Mouse (Mus musculus) adrenal gland, adult 18-20 months (tissue): ENCODE results near the gene Apobec2. TPM values are rescaled to one million over a fixed set of nuclear protein-coding genes. Genes with fewer than 3 reads are reported as not detected.
"Not testable (repeated sequence)": the region's sequence is repeated elsewhere in the genome, so short reads cannot be mapped to it uniquely, and the experiment has no call there.

ENCODE experiments used
- DNase-seq, 2 experiments: peaks; one replicate each; pipeline ENCODE4 v3.0.0; 2021 to 2022; ENCODE audit warnings: low spot score in 2 of 2
- long read RNA-seq, 2 experiments: library from polyadenylated mRNA; stranded (forward); transcript quantifications; one replicate each; pipeline ENCODE4 v2.0.0; 2021
- total RNA-seq, 2 experiments: library from RNA; stranded (reverse); gene quantifications; 1 replicate in 1 of 2; 2 replicates in 1 of 2; pipeline ENCODE4 v1.2.3; 2021

The Apobec2 gene
- total RNA-seq: 1 to 10 TPM; 1.5 to 2.0 TPM
- long read RNA-seq, experiment 1, partial matches to known transcripts: 1 of 2 reads
- long read RNA-seq, experiment 1, other reads (novel, unspliced or antisense): 0 of 2 reads
- long read RNA-seq, experiment 2, transcript Apobec2-201 (3 exons, 1,420 nt): major isoform, 5 of 8 reads
- long read RNA-seq, experiment 2, partial matches to known transcripts: 3 of 8 reads
- long read RNA-seq, experiment 2, other reads (novel, unspliced or antisense): 0 of 8 reads

DNA sequence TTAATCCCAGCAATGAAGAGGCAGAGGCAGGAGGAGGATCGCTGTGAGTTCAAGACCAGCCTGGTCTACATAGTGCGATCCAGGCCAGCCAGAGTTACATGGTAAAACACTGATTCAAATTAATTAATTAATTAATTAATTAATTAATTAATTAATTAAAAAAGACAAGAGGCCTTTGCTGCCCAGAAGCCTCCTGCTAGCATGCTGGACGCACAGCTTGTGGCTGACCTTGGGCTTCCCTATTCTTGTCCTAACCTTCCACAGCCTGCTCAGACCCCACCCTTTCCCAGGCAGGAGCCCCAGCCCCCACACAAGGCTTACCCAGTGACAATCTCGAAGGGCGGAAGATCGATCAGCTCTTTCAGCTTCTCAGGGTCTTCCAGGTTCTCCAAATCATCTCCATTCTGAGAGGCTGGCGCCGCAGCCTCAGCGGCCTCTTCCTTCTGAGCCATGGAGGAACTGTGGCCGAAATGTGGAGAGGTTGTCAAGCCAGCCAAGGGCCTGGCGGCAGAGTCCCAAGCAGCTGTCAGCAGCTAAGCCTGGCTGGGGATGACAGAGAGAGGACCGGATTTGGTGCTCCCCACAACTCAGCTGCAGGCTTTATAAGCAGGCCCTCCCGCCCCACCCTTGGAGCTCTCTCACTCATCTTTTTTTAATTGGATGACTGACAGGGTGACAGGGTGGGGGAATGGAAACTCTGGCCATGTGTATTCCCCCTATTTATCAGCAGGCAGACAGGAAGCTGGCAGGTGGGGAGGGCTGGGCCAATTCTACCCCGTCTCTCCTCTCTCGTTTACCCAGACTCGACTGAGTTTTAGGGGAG is at the start of gene Apobec2:
Apobec2 (minus strand) TSS at position 773 of the 823 bp plus-strand sequence.
- no peak for DNase-seq

DNA sequence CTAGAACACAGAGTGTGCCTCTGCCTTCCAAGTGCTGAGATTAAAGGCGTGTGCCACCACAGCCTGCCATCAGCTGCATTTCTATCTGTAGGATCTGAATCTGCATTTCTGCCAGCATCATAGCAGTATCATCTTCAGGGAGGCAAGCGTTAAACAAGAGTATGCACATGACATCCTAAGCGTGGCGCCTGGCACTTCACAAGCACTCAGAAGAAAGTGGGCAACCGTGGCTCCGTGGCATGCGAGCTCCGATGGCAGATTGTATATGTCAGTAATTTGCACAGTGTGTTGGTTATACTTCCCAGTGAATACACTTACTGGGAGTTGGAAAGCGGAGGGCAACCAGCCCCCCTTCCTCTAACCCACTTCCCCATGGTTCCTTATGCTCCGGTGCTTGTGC is 47.2 kb upstream of the Apobec2 start:
- no peak for DNase-seq

DNA sequence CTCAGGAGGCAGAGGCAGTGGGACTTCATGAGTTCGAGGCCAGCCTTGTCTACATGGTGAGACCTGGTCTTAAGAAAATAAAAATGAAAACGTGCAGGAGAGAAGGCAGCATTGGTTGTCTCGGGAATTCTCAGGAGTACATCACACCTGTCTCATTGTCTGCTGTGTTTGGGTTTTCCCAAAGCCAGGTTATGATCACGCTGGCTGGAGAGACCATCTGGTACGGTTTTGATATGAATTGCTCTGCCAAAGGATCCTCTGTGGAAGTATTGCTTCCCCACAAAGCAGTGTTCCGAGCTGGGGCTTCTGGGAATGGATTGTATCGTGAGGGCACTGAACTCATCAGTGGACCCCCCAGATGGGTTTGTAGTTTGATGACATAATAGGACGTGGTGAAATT is 42.7 kb upstream of the Apobec2 start:
- DNase-seq: no peak

DNA sequence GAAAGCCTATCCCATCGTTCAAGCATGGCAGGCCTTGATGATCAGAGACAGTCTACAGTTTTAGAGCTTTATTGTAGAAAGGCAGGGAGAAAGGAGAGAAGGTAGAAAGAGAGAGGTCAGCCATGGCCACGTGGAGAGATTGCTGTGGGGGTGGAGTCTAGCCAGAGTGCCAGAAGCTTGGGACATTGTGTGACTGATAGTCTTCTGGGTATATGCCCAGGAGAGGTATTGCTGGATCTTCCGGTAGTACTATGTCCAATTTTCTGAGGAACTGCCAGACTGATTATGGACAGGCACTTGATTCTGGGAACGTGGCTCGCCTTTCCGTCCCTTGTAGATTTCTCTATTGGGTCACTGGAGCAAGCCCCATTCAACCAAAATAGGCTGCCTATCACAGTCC is 41.6 kb upstream of the Apobec2 start:
- not testable (repeated sequence) for DNase-seq

DNA sequence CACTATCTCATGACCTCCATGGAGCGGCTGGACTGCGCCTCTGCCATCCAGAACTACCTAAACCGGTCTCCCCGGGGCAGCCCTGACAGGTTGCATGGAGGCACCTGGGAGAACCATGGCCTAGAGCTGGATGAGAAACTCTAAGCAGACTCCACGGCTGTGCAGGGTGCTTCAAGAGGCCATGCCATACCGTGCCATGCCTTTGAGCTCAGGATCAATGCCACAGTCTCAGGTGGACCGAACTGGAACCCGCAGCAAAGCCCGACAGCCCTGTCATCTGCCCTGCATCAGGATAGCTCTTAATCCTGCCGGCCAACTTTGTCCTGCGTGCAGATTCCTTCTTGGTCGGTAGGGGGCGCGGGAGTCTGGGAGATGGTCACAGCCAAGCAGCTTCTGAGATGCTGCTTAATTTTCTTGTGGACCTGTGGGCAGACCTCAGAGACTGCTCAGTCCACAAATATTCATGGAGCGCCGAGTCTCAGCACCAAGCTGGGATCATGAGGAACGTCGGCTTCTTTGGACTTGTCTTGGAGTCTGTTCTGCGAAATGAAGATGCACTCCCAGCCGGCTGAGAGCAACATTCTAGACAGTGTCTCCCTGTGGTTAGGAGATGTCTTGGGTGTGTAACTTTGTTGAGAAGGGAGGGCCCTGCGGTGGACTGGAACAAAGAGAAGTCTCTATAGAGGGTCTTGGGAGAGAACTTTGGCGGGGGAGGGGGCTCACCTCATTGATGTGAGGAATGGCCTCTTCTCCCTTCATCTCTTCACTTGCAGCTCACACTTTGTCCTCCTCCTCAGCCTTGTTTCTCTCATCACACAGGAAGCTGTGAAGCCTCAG is 34.9 kb upstream of the Apobec2 start:
- DNase-seq: peak; percentile 80 to 81

DNA sequence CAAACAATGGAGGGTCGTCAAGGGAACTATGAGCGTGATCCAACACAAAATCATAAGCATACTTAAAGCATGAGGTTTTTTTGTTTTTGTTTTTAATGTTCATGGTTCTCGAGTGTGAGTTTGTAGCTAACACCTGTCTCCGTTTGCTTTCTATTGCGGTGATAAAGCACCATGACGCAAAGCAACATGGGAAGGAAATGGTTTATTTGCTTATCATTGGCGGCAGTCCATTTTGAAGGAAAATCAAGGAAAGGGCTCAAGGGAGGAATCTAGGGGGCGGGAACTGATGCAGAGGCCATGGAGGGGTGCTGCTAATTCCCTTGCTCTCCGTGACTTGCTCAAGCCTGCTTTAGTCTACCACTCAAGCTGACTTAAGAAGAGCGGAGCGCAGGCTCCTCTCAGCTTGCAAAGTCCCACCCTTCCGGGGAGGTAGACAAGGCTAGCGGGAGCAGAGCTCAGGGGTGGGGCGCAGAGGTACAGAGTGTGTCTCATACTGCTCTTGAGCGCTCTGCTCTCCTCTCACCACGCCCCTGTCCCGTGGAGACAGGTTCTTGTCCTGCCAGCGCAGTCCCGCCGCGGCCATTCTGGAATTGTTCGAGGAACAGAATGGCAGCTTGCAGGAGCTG is 34.2 kb upstream of the Apobec2 start:
- no peak for DNase-seq

DNA sequence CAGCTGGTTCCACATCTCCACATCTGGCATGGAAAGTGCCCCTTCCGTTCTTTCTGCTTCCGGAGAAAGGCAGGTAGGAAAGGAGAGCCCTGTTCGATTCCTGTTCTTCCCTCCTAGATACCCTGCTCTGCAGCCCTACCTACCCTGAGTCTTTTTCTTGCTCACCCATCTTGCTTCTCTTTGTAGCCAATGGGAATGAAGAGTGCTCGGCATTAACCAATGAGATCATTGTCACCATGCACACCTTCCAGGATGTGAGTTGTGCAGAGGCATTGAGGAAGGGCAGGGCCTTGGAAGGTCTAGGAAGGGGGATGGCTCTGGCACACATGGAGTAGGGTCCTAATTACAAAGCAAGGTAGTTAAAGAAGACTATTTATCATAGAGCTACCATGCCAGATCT is 30.7 kb upstream of the Apobec2 start:
- DNase-seq: no peak

DNA sequence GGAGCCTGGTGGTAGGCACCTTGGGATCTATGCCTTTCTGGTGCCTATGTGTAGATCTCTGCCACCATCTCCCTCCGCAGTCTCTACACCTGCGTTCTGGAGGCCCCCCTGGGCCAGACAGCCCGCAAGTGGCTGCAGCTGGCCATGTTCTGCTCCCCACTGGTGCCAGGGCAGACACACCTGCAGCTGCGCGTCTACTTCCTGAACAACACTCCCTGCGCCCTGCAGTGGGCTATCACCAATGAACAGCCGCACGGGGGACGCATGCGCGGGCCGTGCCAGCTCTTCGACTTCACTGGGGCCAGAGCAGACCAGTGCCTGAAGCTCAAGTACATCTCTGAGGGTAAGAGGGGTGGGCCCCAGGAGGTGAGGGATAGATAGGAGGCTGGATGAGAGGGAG is 29.4 kb upstream of the Apobec2 start:
- no peak for DNase-seq

DNA sequence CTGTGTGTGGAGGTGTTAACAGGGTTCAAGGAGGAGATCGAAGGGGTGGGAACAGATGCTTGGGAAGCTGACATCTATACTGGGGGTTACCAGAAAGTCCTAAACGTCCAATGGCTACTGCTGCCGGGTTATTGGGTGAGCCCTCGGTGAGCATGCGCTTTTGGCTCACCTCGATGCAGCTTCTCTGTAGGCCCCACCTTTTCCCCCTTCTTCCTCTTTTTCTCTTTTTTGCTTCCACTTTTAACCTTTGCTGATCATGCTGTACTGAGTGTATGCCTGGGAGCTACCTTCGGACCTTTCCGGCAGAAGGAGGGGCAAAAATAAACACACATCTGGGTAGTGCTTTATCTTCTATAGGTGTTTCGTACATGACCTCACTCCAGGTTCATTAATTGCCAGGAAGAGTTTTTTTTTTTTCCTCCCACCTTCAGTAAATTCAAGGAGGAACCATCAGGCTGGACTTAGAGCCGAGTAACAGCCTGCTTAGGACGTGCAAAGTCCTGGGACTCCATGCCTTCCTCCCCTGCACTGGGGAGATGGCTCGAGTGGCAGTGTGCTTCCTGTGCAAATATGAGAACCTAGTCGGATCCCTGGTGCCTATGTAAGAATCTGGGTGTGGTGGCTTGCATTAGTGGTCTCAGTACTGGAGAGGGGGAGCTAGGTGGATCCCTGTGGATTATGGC is 25.4 kb upstream of the Apobec2 start:
- no peak for DNase-seq

DNA sequence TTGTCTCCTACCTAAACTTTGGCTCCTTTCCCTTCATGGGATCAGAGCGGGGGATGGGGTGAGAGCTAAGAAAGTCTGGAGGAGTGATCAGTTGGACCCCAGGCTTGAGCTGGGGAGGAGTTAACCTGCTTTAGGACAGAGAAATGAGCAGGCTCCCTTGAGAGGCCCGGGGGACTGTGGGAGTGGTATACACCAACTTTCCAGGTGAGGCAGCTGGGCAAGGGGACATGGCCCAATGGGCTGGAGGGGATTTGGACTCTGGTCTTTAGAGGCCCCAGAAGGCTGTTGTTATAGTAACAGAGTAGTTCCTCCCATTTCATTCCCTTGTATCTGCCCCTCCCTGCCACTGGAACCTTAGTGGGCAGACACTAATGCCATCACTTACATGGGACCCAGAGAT is 23.2 kb upstream of the Apobec2 start:
- DNase-seq: no peak

DNA sequence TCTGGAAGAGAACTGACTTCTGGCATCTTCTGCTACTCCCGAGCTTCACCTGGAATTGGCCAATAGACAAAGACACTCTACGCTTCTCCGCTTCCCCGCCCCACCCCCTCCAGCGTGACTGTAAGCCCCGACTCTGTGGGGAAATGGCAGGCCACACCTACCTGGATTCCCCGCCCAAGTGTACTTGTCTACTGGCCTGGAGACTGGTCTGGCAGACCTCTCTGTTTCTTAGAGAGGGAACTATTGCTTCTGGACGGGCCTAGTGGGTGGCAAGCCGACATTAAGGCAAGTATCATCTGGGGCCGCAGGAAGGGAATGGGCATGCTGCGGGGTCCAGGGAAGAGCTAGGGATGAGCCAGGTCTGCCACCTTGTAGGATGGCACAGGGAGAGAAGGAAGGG is 22.0 kb upstream of the Apobec2 start, which contains the start of gene Unc5cl:
Unc5cl (plus strand) TSS at position 214 of the 400 bp plus-strand sequence.
- DNase-seq: no peak

DNA sequence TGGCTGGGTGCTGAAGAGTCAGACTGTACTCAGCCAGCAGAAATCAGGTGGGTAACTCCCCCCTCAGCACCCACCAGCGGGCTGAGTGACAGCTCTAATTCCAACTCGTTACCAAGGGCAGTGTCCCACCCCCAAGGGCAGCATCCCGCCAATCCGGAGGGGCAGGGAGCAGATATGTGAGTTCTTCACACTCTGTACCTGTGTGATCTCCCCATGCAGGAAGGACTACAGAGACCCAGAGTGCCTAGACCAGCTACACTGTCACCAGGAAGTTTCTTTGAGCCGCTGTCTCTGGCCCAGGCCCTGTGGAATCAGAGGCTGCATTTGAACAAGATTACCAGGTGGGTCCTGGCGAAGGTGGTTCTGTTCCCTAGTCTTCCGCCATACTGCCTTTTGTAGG is 21.5 kb upstream of the Apobec2 start:
- no peak for DNase-seq

DNA sequence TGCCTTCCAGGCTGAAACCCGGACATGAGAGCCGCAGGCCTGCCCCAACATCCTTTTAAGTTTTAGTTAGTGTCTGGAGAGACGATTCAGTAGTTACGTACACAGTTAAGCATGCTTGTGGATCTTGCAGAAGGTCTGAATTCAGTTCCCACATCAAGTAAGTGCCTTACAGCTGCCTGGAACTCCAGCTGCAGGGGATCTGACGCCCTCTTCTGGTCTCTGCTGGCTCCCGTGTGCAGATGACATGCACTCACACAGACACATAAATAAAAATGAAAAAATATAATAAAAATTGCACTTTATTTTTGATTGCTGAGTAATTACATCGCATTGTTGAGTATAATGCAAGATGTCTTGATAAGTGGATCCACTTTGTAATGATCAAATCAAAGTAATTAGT is 20.8 kb upstream of the Apobec2 start:
- no peak for DNase-seq

DNA sequence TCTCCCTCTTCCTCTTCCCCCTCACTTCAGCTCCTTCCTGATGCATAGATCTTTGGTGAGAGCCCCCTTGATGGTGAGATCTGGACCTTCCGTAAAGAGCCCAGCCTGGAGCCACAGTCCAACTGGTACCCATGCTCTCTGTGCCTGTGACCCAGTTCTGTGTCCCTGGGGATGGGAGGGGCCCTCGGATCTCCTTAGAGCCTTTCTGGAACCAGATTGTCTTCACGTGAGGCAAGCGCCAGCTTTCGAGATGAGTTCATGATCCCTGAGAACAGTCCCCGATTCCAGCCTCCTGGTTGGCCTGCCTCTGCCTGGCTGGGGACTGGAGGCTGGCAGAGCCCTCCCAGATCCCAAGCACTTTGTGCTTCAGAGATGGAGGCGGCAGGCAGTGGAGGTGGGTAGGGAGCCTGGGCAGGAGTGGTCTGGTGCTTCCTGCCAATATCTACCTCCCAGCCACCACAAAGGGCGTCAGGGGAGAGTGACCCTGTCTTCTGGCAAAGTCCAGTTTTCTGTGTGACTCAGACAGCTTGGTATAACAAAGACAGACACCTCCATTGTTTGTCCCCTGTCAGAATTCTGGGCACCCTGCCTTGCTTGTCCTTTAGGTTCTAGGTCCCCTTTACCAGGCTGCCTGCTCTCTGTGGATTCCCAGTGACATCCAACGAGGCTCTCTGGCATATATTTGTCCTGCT is 19.2 kb upstream of the Apobec2 start:
- DNase-seq: no peak

DNA sequence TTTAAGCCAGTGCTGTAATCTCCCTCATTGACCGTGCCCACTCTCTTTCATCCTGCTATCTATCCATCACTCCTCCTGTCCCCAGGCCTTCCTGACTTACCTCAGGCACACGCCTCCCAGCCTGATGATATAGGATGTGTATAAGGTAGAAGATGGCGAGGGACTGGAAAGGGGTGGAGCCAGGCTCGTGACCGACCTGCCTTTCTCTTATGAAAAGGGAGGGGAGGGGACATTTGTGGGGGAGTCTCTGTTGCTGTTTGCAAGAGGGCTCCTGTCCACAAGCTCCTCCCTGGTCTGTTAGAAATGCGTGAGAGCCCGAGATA is 18.6 kb upstream of the Apobec2 start, which contains the start of gene Tspo2:
Tspo2 (minus strand) TSS at position 170 of the 323 bp plus-strand sequence.
- DNase-seq: no peak

DNA sequence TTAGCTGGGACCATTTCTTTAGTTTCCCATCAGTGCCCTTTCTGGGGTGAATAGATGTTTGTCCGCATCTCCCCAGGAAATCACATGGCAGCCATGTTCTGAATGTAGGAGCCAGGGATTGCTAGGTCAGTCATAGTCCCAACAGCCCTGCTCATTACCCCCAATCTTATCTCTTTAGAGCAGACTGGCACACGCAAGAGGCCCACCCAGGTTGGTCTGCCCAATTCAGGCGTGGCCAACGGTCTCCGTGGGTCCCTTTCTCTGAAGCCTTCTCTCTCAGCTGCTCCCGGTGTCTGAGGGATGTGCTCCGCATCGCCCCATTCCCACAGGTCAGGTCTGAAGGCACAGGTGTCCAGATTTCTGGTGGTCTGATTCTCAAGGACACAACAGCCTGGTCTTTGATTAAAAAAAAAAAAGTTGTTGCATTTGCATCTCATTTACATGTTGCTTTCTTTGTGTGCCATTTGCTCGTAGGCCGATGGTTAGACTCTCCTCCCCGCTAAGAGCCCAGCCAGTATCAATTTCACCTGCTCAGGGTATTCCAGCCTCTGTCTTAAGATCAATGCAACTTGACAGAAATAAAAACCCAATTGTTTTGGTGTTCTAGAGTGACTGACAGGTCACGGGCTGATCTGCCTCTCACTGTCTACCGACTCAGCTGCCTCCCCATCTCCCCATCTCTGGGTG is 18.1 kb upstream of the Apobec2 start:
- no peak for DNase-seq

DNA sequence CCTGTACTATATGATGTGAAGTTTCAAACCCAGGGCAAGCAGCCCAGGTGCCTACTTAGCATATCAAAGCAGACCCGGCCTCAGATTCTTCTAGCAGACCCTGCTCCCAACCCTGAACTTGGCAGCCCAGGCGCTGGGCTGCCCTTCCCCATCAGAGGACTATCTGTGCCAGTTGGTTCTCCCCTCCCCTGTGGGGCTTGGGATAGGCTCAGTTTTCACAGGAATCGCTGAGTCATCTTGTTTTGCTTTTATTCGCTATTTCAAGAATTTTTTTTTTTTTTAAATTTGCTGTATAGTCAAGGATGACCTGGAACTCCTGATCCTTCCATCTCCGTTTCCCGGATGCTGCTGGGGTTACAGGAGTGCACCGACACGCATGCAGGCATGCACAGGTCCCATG is 14.9 kb upstream of the Apobec2 start:
- no peak for DNase-seq

DNA sequence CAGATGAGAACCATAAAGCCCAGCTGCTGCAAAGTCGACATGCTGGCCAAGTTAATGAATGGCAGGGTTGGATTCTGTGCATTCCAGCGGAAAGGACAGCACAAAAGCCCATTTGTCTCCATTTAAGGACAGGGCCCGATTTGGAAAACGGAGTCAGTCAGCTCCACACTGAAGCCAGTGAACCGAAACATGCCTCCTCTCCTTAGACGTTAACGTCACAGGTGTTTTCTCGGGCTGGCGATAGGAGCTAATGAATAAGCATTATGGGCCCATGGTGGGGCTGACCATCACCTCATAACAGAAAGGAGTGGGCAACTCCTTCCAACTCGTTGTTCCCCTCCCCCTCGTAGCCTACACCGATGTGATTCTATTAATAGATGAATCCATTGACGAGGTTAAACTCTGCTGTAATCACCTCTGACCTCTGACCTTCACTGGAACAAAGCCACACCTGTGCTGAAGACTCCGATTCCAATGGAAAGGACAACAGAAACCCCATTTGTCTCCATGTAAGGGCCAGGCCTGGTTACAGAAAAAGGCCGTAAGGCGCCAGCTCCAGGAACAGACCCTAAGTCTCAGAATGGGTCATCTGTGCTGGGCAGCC is 10.9 kb upstream of the Apobec2 start:
- DNase-seq: no peak
